Mouse (Mus musculus) megakaryocyte, embryonic 14.5 days (primary cell): Measurements from ENCODE around the gene Atp6v0a4.

Experiments used
- FLI1 ChIP-seq: IDR thresholded peaks from 2 replicates; pipeline ENCODE4 v1.6.1; 2012; ENCODE audit warnings: low read length, inconsistent platforms, mixed read lengths
- GATA1 ChIP-seq: IDR thresholded peaks from 3 replicates; pipeline ENCODE4 v1.6.1; 2012; ENCODE audit warnings: mixed read lengths, low read length, inconsistent platforms, borderline replicate concordance

DNA sequence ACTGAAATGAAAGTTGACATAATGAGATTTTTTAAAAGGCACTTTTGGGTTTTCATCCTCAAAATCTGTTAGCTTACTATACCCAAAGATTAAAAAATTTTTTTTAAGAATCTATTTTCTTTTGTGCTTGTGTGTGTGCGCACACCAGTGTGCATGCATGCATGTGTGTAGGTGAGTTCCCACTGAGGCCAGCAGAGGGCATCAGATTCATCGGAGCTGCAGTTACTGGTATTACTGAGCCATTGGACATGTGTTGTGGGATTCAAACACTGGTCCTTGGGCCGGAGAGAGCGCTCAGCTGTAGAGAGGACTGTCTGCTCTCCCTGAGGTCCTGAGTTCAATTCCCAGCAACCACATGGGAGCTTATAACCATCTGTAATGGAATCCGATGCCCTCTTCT is 5.5 kb upstream of the Atp6v0a4 start:
- TF ChIP-seq GATA1 (no peak), FLI1 (no peak)
